Mouse (Mus musculus) heart, postnatal 14 days (tissue): Measurements from ENCODE around the gene 3830417A13Rik. TPM values are rescaled to one million over a fixed set of nuclear protein-coding genes. Genes with fewer than 3 reads are reported as not detected.
A peak's percentile ranks its signal among the peaks of the same experiment; 100 is the strongest.

Source experiments
- DNase-seq, 2 experiments: peaks; one replicate each; pipeline ENCODE4 v3.0.0; 2021 to 2022
- intact Hi-C: fragments of 180-260 bp; cut with DNase I; formaldehyde crosslinking; loops from one replicate; pipeline ENCODE4 v1.15.1; 2025
- long read RNA-seq, 2 experiments: library from polyadenylated mRNA; stranded (forward); transcript quantifications; one replicate each; pipeline ENCODE4 v2.0.0; 2021
- total RNA-seq, 2 experiments: library from RNA; stranded (reverse); gene quantifications; 2 replicates each; pipeline ENCODE4 v1.2.3; 2021

Gene 3830417A13Rik
- total RNA-seq, result not detected
- long read RNA-seq, experiment 1, result 0 reads
- long read RNA-seq, experiment 2, result 0 reads

DNA sequence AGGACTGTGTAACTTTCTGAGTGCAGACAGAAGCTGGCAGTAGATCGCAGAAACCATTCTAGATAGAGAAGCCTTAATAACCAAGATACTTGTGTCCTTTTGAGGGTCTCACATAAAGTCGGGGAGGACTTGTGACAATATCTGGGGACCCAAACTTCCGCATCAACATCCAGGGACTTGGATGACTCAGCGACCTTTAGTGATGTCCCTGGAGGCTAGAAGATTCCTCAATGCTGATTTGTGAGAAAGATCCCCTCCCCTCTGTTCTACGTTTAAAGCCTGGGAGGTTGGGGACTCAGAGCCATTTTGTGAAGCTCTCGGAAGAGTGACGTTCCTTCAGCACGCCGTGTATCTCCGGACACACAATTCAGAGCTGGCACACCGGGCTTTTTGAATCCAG lies at the start of gene 3830417A13Rik:
TSS of gene 3830417A13Rik (plus strand) at position 301 of the 400 bp plus-strand sequence.
- intact Hi-C loops, result no loop called here
- no peak for DNase-seq

DNA sequence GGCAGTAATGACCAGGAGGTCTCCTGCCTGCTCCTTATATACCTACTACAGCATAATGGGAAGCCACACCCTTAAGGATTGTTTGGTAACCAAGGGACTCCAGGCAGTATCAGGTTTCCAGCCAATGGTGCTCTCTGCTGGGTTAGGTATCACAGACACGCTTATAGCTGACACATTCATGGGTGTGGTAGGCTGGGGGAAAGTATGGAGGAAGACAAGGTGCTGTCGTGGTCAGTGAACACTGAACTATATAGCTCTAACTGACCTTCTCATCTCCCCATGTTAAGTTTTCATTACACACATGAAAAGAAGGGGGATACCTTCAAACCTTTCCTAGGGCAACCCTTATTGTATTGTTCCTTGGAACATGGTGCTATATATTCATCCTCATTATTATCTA lies 21.2 kb upstream of the 3830417A13Rik start, which contains the start of gene Gm6760:
TSS of gene Gm6760 (minus strand) at position 101 of the 400 bp plus-strand sequence.
- intact Hi-C loops, result no loop called here
- DNase-seq, result no peak

GRCm38 (mm10) chrX:64181246-64181645 lies 7.9 kb downstream of the 3830417A13Rik start:
- intact Hi-C loops, result loop anchor here (10.0 kb wide), 1 partner anchor 116 kb away; no protein-coding TSS in a partner anchor
- DNase-seq, result peak in 1 of 2 experiments; percentile 2

Other genes starting within 250 kb of the 3830417A13Rik start
- gene Gm6760, start 21.4 kb upstream of the 3830417A13Rik start, total RNA-seq, result not detected
- 1 to 10 TPM in 1 of 2 experiments, under 1 TPM in 1; 0.91 to 2.0 TPM for gene Slitrk4, start 103.4 kb downstream of the 3830417A13Rik start, total RNA-seq